Mouse (Mus musculus): ENCODE results near the gene Ric8b.

DNA sequence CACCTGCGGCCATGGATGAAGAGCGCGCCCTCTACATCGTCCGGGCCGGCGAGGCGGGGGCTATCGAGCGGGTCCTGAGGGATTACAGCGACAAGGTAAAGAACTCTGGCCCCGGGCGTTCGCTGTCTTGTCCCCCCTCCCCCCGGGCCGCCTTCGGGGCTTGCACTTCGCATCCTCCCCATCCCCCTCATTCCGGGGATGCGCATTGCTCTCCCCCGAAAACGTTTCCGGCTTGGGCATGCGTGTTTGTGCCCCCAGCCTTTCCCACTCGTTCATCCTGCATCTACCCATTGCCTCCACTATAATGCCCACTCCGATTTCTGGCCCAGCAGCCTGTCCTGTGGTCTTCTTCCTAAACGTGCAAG lies 297 bp downstream of the Ric8b start:
- TF ChIP-seq POLR2A (IDR thresholded peaks at IDR 0.05; ENCODE audit: borderline replicate concordance, extremely low read depth, low read depth, low read length) (no peak), CTCF (IDR thresholded peaks at IDR 0.05; ENCODE audit: insufficient read depth, low read length) (no peak)

Data from lung, adult 2 months (tissue).